Mouse (Mus musculus) liver, adult 2 months (tissue): ENCODE measurements at regions not wholly inside any gene's neighbourhood (a gene's known extent, or its start where the extent isn't known, plus 50 kb on each side); places are given as distances from the start of the nearest gene placed in this dataset.

ENCODE experiments used
- DNase-seq: peaks from one replicate; pipeline ENCODE4 v3.0.0-alpha.2; 2011; ENCODE audit warnings: low read depth, low spot score; ENCODE audit errors: extremely low read depth
- H3K27ac ChIP-seq: fragments of 200-500 bp; replicated peaks from 2 replicates; pipeline ENCODE4 v1.5.1; 2012; ENCODE audit warnings: low read depth, mild to moderate bottlenecking, control low read depth, inconsistent platforms, low read length; ENCODE audit not compliant: insufficient read depth
- H3K27me3 ChIP-seq: fragments of 200-500 bp; 2 replicates; pipeline ENCODE4 v1.6.1; 2012; ENCODE audit warnings: mild to moderate bottlenecking, moderate library complexity, low read length, inconsistent platforms; ENCODE audit not compliant: control insufficient read depth, insufficient read depth
- H3K36me3 ChIP-seq: fragments of 200-500 bp; 2 replicates; pipeline ENCODE4 v1.6.1; 2012; ENCODE audit warnings: low read length, inconsistent platforms; ENCODE audit not compliant: control insufficient read depth, insufficient read depth
- H3K4me1 ChIP-seq: fragments of 200-500 bp; 2 replicates; pipeline ENCODE4 v1.6.1; 2011; ENCODE audit warnings: low read length; ENCODE audit not compliant: control insufficient read depth, insufficient read depth
- H3K4me3 ChIP-seq: fragments of 200-500 bp; 2 replicates; pipeline ENCODE4 v1.5.1; 2011; ENCODE audit warnings: low read depth, mild to moderate bottlenecking, control low read depth, low read length, moderate library complexity; ENCODE audit not compliant: insufficient read depth
- H3K79me2 ChIP-seq: fragments of 200-500 bp; 2 replicates; pipeline ENCODE4 v1.6.1; 2012; ENCODE audit warnings: inconsistent platforms, mild to moderate bottlenecking, low read length, moderate library complexity; ENCODE audit not compliant: control insufficient read depth, insufficient read depth
- H3K9ac ChIP-seq: fragments of 200-500 bp; 2 replicates; pipeline ENCODE4 v1.6.1; 2012; ENCODE audit warnings: low read depth, mild to moderate bottlenecking, control low read depth, inconsistent platforms, low read length
- CTCF ChIP-seq: fragments of 200-500 bp; IDR thresholded peaks from 2 replicates; pipeline ENCODE4 v1.5.1; 2011; ENCODE audit warnings: low read depth, low read length, control low read depth
- POLR2A ChIP-seq: fragments of 200-500 bp; IDR thresholded peaks from 2 replicates; pipeline ENCODE4 v1.6.1; 2011; ENCODE audit warnings: low read length, control low read depth; ENCODE audit not compliant: insufficient read depth; ENCODE audit errors: extremely low read depth
- WGBS: fragments of 180-500 bp; shearing (Covaris S2); methylation state at CpG from one replicate; pipeline ENCODE4 v1.1.7; 2018; 5-methylcytosine and 5-hydroxymethylcytosine counted together

DNA sequence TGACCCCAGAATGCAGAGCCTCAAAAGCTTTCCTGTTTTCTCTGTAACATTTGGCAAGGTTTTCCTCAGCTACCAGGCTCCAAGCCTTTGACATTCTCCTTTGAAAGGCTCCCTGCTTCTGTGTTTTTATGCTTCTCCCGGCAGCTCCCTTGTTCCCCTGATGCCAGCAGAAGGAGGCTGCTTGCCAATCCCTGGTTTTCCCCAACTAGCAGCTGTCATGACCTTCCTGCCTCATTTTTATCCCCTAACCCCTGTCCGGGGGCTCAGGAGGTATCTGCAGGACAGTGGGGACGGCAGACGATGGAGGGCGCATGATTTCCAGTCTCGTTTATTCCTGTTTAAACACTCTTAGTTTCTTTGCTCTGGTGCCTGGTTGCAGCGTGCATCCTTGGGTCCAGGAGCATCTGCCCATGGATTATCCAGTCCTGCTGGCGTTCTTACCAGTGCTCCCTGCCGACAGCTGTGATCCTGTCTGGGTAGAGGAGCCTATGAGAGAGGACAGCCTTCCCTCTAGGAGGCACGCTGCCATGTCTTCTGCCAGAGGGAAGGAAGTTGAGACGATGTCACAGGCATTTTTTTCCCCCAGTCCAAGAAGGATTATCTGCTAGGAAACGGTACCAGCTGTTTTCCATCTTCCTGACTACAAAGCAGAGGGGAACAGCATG lies 285.8 kb upstream of the Ubash3b start:
- Histone ChIP-seq H3K4me1 (peaks cover 2% of the 10 kb centered on the region; the same call in 1 of the 2 replicates), H3K27me3 (no peaks in the 10 kb centered on the region), H3K79me2 (no peaks in the 10 kb centered on the region), H3K36me3 (no peaks in the 10 kb centered on the region), H3K27ac (peak overlapping the region; percentile 68), H3K9ac (no peak overlapping the region), H3K4me3 (no peak overlapping the region)
- peak; percentile 35 for DNase-seq
- 53% methylated on average over 12 of the region's 12 CpGs for WGBS
- TF ChIP-seq CTCF (no peak), POLR2A (no peak)

GRCm38 (mm10) chr9:41446431-41447203 lies 285.1 kb upstream of the Ubash3b start:
- H3K4me1 ChIP-seq: peaks cover 2% of the 10 kb centered on the region; the same call in 1 of the 2 replicates

DNA sequence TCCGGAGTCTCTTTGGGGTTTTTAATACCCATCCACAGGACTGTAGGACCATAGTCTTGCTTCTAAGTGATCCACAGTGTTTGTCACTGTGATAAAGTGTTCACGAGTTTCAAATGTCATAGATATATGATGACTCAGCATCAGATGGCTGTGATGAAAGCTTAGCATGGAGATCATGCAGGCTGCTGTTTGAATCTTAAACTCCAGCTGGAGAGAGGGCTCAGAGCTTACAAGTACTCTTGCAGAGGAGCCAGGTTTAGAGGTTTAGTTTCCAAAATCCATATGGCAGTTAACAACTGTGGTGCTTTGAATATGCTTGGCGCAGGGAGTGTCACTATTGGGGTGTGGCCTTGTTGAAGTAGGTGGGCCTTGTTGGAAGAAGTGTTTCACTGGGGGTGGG lies 280.9 kb upstream of the Ubash3b start:
- Histone ChIP-seq H3K27ac (no peak overlapping the region), H3K4me1 (peaks cover 2% of the 10 kb centered on the region; the same call in 1 of the 2 replicates), H3K79me2 (no peaks in the 10 kb centered on the region), H3K27me3 (no peaks in the 10 kb centered on the region), H3K9ac (no peak overlapping the region), H3K36me3 (no peaks in the 10 kb centered on the region), H3K4me3 (no peak overlapping the region)
- no peak for DNase-seq
- 93% methylated on average over 3 of the region's 3 CpGs for WGBS
- TF ChIP-seq CTCF: no peak
- no peak for TF ChIP-seq POLR2A

More at GRCm38 (mm10) chr9:41446431-41447203, 285.1 kb upstream of the Ubash3b start:
- H3K79me2 ChIP-seq: no peaks in the 10 kb centered on the region
- TF ChIP-seq CTCF (no peak), POLR2A (no peak)
- no peak overlapping the region for H3K4me3 ChIP-seq
- whole genome bisulfite sequencing: 73% methylated on average over 9 of the region's 9 CpGs
- DNase-seq: peak; percentile 30
- H3K27me3 ChIP-seq: no peaks in the 10 kb centered on the region
- H3K9ac ChIP-seq: no peak overlapping the region
- H3K36me3 ChIP-seq: no peaks in the 10 kb centered on the region
- H3K27ac ChIP-seq: peak overlapping the region; percentile 66

GRCm38 (mm10) chr9:41439979-41440378 lies 278.5 kb upstream of the Ubash3b start:
- no peak overlapping the region for H3K27ac ChIP-seq
- 84% methylated on average over 4 of the region's 4 CpGs for WGBS
- no peaks in the 10 kb centered on the region for H3K27me3 ChIP-seq
- H3K9ac ChIP-seq: no peak overlapping the region
- H3K4me1 ChIP-seq: no peaks in the 10 kb centered on the region
- H3K36me3 ChIP-seq: no peaks in the 10 kb centered on the region
- TF ChIP-seq CTCF (no peak), POLR2A (no peak)
- H3K4me3 ChIP-seq: no peak overlapping the region
- no peaks in the 10 kb centered on the region for H3K79me2 ChIP-seq
- no peak for DNase-seq

- no peaks in the 10 kb centered on the region; the same call in 1 of the 2 replicates for H3K4me1 ChIP-seq
- H3K4me3 ChIP-seq: no peak overlapping the region
- H3K27ac ChIP-seq: no peak overlapping the region
- no peaks in the 10 kb centered on the region for H3K36me3 ChIP-seq
- 90% methylated on average over 2 of the region's 2 CpGs for WGBS
- TF ChIP-seq CTCF (no peak), POLR2A (no peak)
- H3K27me3 ChIP-seq: no peaks in the 10 kb centered on the region
- no peaks in the 10 kb centered on the region for H3K79me2 ChIP-seq
- no peak overlapping the region for H3K9ac ChIP-seq
- no peak for DNase-seq
Observed at GRCm38 (mm10) chr9:41438141-41438540, 276.6 kb upstream of the Ubash3b start.
